Mouse (Mus musculus) erythroblast, embryonic 14.5 days (primary cell): ENCODE results near the gene Cpt2. TPM values are rescaled to one million over a fixed set of nuclear protein-coding genes. Genes with fewer than 3 reads are reported as not detected.

Experiments
- H3K27me3 ChIP-seq: 2 replicates; pipeline ENCODE4 v1.6.1; 2012; ENCODE audit warnings: inconsistent platforms; ENCODE audit not compliant: control insufficient read depth
- H3K36me3 ChIP-seq: 2 replicates; pipeline ENCODE4 v1.6.1; 2012; ENCODE audit warnings: mild to moderate bottlenecking, inconsistent platforms; ENCODE audit not compliant: control insufficient read depth
- H3K4me1 ChIP-seq: 2 replicates; pipeline ENCODE4 v1.6.1; 2012; ENCODE audit warnings: inconsistent platforms; ENCODE audit not compliant: control insufficient read depth
- H3K4me3 ChIP-seq: replicated peaks from 2 replicates; pipeline ENCODE3; 2012; ENCODE audit warnings: moderate library complexity, mild to moderate bottlenecking, inconsistent platforms
- H3K9me3 ChIP-seq: 2 replicates; pipeline ENCODE4 v1.6.1; 2012; ENCODE audit warnings: low read length, inconsistent platforms, mixed read lengths; ENCODE audit not compliant: control insufficient read depth
- GATA1 ChIP-seq: IDR thresholded peaks from 2 replicates; pipeline ENCODE4 v1.6.1; 2012; ENCODE audit warnings: low read length, inconsistent platforms, mixed read lengths
- TAL1 ChIP-seq: IDR thresholded peaks from 3 replicates; pipeline ENCODE4 v1.6.1; 2012; ENCODE audit warnings: low read length, inconsistent platforms, mixed read lengths
- polyA plus RNA-seq: library from polyadenylated mRNA; stranded (reverse); fragments of >175 nt; gene quantifications from 2 replicates; pipeline ENCODE4 v1.2.3, GENCODE M21; 2012

Cpt2 gene
- polyA plus RNA-seq, 1 experiment = 6.6 TPM

- 0 out of 2 replicates have a peak, but pooled peaks cover 2% of the 10 kb centered on the region for H3K9me3 ChIP-seq
- peaks cover 6% of the 10 kb centered on the region; the same call in 1 of the 2 replicates for H3K27me3 ChIP-seq
- no peaks in the 10 kb centered on the region for H3K4me1 ChIP-seq
- no peak overlapping the region for H3K4me3 ChIP-seq
- H3K36me3 ChIP-seq = no peaks in the 10 kb centered on the region
- TF ChIP-seq GATA1 (no peak), TAL1 (no peak)
Observed at GRCm38 (mm10) chr4:107955691-107956090, 32.3 kb upstream of the Cpt2 start.

GRCm38 (mm10) chr4:107952845-107953244 lies 29.4 kb upstream of the Cpt2 start:
- Histone ChIP-seq H3K4me3 (no peak overlapping the region), H3K36me3 (no peaks in the 10 kb centered on the region), H3K9me3 (0 out of 2 replicates have a peak, but pooled peaks cover 2% of the 10 kb centered on the region), H3K27me3 (peaks cover 2% of the 10 kb centered on the region; the same call in 1 of the 2 replicates), H3K4me1 (no peaks in the 10 kb centered on the region)
- TF ChIP-seq TAL1 (no peak), GATA1 (no peak)

- no peak overlapping the region for H3K4me3 ChIP-seq
- no peaks in the 10 kb centered on the region for H3K36me3 ChIP-seq
- no peaks in the 10 kb centered on the region for H3K4me1 ChIP-seq
- TF ChIP-seq TAL1 = no peak
- TF ChIP-seq GATA1 = no peak
- H3K27me3 ChIP-seq = peaks cover 2% of the 10 kb centered on the region; the same call in 1 of the 2 replicates
- 0 out of 2 replicates have a peak, but pooled peaks cover 2% of the 10 kb centered on the region for H3K9me3 ChIP-seq
Observed at GRCm38 (mm10) chr4:107949918-107950317, 26.5 kb upstream of the Cpt2 start.

GRCm38 (mm10) chr4:107944141-107944540 lies 20.7 kb upstream of the Cpt2 start:
- H3K9me3 ChIP-seq = no peaks in the 10 kb centered on the region
- no peak for TF ChIP-seq TAL1
- no peak for TF ChIP-seq GATA1
- H3K36me3 ChIP-seq = no peaks in the 10 kb centered on the region
- H3K4me1 ChIP-seq = no peaks in the 10 kb centered on the region
- H3K27me3 ChIP-seq = no peaks in the 10 kb centered on the region; the same call in 1 of the 2 replicates
- no peak overlapping the region for H3K4me3 ChIP-seq

GRCm38 (mm10) chr4:107942741-107943140 lies 19.3 kb upstream of the Cpt2 start:
- TF ChIP-seq TAL1 (no peak), GATA1 (no peak)
- no peaks in the 10 kb centered on the region for H3K4me1 ChIP-seq

GRCm38 (mm10) chr4:107938124-107938523 lies 14.7 kb upstream of the Cpt2 start:
- Histone ChIP-seq H3K4me1 (peaks cover 5% of the 10 kb centered on the region), H3K4me3 (no peak overlapping the region), H3K27me3 (no peaks in the 10 kb centered on the region; the same call in 1 of the 2 replicates), H3K36me3 (no peaks in the 10 kb centered on the region), H3K9me3 (no peaks in the 10 kb centered on the region)
- no peak for TF ChIP-seq TAL1
- TF ChIP-seq GATA1 = no peak

More at GRCm38 (mm10) chr4:107942741-107943140, 19.3 kb upstream of the Cpt2 start:
- no peak overlapping the region for H3K4me3 ChIP-seq
- H3K27me3 ChIP-seq = no peaks in the 10 kb centered on the region; the same call in 1 of the 2 replicates
- no peaks in the 10 kb centered on the region for H3K9me3 ChIP-seq
- no peaks in the 10 kb centered on the region for H3K36me3 ChIP-seq

- H3K9me3 ChIP-seq = no peaks in the 10 kb centered on the region
- H3K27me3 ChIP-seq = no peaks in the 10 kb centered on the region; the same call in 1 of the 2 replicates
- H3K4me1 ChIP-seq = peaks cover 8% of the 10 kb centered on the region
- H3K36me3 ChIP-seq = no peaks in the 10 kb centered on the region
- no peak overlapping the region for H3K4me3 ChIP-seq
- no peak for TF ChIP-seq TAL1
- no peak for TF ChIP-seq GATA1
Observed at GRCm38 (mm10) chr4:107937338-107937737, 13.9 kb upstream of the Cpt2 start.

GRCm38 (mm10) chr4:107935254-107935653 lies 11.8 kb upstream of the Cpt2 start:
- H3K27me3 ChIP-seq = no peaks in the 10 kb centered on the region
- H3K36me3 ChIP-seq = no peaks in the 10 kb centered on the region
- H3K4me1 ChIP-seq = peaks cover 8% of the 10 kb centered on the region
- TF ChIP-seq TAL1 (no peak), GATA1 (no peak)
- no peaks in the 10 kb centered on the region for H3K9me3 ChIP-seq
- no peak overlapping the region for H3K4me3 ChIP-seq

GRCm38 (mm10) chr4:107933239-107933638 lies 9.8 kb upstream of the Cpt2 start:
- no peaks in the 10 kb centered on the region for H3K9me3 ChIP-seq
- no peak overlapping the region for H3K4me3 ChIP-seq
- no peaks in the 10 kb centered on the region for H3K27me3 ChIP-seq
- TF ChIP-seq GATA1 = no peak
- no peak for TF ChIP-seq TAL1
- H3K36me3 ChIP-seq = no peaks in the 10 kb centered on the region
- peaks cover 14% of the 10 kb centered on the region for H3K4me1 ChIP-seq

- H3K4me1 ChIP-seq = peaks cover 23% of the 10 kb centered on the region
- TF ChIP-seq GATA1 (no peak), TAL1 (no peak)
- H3K36me3 ChIP-seq = no peaks in the 10 kb centered on the region
- H3K9me3 ChIP-seq = no peaks in the 10 kb centered on the region
- H3K27me3 ChIP-seq = no peaks in the 10 kb centered on the region
- H3K4me3 ChIP-seq = no peak overlapping the region
Observed at GRCm38 (mm10) chr4:107931453-107931852, 8.0 kb upstream of the Cpt2 start.
